Mouse (Mus musculus) layer of hippocampus, adult 9-11 months (tissue): ENCODE data around the gene Parp14.
"Not testable (repeated sequence)": the region's sequence is repeated elsewhere in the genome, so short reads cannot be mapped to it uniquely, and the experiment has no call there.

Source experiments
- DNase-seq: peaks from one replicate; pipeline ENCODE4 v3.0.0; 2022

Parp14 gene

DNA sequence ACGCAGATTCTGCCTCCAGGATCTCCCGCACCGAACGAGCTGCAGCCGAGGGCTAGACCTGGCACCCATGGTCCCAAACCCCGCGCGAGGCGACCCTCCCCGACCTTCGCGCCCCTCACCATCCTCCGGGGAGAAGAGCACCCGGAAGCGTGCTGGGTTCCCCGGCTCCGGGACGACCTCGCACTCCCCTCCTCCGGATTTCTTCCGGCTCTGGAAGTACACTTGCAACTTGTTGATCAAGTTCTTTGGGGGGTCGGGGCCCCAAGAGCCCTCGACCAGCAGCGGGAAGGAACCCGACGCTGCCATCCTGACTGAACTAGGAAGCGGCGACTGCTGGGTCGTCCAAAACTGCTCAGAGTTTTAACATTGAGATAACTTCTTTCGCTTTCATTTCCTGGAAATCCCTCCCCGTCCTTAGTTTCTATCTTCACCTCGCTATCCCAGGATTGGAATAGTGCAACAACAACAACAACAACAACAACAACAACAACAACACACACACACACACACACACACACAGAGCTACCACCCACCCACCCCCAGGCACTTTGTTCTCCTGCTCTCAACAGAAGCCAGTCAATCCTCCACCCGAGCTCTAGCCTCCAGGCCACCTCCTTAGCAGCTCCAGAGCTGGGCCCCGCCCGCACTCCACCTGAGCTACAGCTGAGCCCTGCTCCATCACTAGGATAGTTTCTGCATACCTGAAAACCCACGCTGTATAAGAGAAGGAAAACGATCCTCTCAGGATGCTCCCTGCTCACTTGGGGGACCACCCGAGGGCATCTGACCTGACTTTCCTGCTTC is at the start of gene Parp14:
Gene Parp14 (minus strand): TSS at position 497 of the 804 bp plus-strand sequence.
- DNase-seq: peak; percentile 2

DNA sequence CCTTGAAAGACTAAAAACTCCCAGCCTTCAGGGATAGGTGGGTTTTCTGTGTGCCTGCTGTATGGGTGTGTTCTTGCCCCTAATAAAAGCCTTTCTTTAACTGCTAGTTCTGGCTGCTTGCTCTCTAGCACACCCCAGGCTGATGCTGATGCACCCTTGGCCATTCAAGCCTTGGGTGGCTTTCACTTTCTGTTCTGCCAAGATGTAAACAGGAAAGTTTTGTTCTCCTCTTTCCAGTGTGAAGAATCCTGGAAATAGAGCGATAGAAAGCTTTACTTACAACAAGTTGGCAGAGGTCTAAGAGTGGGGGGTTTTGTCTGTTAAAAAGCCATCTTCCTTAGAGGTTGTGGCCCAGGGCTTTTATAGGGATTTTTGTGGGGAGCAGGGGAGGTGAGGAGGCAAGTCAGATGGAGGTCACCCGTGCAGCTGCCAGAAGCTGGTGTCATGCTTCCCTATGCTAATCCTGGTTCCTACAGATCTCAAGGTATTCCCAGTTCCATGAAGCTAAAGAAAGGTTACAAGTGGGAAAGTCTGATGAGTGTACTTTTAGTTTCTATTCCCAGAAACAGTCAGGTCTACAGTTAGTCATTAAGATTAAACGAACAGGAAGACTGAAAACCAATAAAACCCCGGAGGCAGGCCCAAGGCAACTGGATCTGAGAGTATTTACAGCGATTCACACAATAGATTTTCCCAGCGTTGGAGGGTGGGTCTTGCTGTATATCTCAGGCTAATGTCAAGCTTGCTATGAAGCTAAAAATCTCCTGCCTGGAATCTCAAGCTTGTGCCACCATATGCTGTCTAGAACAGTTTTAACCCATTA is 47.6 kb upstream of the Parp14 start:
- DNase-seq: no peak

DNA sequence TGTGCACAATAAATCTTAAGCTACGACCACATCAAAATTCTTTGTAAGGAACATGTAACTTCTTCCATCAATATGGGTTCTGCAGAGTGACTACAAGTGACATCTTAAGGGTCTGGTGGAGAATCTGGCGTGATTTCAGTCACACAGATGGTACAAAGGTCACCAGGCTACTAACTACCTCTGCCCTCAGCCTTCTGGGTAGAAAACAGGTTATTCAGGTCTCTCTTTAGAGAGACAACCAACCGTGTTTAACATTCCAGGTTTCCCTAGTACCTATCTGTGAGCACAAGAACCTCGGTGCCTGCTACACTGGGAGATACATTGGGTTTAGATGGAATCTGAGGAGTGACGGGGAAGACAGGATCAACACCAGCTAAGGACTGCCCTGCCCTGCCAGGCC is 43.0 kb upstream of the Parp14 start:
- DNase-seq: no peak

DNA sequence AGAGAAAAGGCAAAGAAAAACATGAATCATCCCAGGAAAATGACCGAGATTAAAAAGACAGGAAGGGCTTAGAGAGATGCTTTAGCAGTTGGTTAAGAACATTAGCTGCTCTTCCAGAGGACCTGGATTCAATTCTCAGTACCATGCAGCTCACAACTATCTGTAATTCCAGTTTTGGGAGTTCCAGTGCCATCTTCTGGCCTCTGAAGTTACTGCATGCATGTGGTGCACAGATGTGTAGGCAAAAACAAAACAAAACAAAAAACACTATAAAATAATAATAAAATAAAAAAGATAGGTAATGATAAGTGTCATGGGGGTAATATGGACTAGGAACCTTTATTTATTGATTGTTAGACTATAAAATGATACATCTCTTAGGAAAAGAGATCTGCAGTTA is 42.2 kb upstream of the Parp14 start:
- no peak for DNase-seq

DNA sequence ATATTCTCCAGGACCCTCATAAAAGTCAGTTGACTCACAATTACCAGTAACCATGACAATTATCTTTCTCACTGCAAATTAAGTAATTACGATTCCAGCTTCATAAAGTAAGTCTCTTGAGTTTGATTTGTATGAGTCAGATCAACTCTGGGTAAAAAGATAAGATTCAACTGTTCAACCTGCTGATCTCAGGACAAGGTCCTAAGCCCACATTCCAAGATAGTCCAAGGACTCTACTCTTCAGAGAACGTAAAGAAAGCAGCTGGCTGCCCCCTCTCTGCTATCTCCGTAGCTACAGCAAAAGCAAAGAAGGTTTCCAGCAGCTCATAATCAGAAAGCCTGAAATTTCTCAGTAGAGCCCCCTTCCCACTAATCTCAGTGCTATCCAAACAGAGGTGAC is 40.1 kb upstream of the Parp14 start:
- no peak for DNase-seq

DNA sequence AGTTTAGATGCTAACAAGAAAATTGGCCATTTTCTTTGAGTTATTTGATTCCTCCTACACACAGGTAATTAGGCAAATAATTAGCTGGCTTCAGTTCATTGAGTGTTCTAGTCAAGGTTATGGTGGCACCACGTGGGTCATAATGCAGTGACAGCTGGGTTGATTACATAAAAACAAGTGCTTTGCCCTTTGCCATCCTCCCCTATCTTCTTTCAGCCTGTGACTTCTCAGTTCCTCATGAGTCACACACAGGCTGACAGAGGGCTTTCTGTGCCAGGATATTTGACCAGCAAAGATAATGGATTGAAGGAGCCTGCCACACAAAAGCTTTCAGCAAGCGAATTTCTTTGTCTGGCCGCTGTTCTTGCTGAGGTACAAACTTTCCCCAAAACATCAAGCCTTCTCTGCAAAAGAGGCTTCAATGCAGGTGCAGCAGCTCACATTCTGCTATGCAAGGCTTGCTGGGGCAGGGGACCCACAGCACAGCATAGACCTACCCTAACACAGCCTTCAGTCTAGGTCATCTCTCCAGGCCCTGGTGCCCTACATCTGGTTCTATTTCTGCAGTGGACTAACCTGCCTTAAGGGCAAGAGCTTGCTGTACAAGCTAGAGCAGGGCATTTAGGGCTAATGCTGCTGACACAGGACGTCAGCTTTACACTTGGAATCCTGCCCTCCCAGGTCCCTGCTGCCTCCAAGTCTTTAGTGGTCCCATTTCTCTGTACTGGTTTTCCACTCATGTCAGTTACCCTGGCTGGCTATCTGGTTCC is 36.3 kb upstream of the Parp14 start:
- DNase-seq: no peak

DNA sequence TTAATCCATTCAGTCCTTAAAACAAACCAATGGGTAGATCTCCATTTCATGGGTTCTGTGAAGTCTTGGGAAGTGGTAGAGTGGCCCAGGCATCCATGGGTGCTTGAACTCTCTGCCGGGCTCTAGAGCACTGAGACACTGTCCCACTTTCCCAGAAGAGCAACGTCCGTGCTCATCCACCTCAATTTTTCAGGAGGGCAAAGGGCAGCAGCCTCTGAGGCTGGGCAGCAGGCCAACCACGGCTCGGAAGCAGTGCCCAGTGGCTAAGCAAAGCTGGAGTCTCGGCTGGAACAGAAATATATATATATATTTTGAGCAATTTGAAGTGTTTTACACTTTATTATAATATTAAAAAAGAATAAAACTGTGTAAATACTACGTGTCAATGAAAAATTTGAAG is 35.5 kb upstream of the Parp14 start:
- no peak for DNase-seq

DNA sequence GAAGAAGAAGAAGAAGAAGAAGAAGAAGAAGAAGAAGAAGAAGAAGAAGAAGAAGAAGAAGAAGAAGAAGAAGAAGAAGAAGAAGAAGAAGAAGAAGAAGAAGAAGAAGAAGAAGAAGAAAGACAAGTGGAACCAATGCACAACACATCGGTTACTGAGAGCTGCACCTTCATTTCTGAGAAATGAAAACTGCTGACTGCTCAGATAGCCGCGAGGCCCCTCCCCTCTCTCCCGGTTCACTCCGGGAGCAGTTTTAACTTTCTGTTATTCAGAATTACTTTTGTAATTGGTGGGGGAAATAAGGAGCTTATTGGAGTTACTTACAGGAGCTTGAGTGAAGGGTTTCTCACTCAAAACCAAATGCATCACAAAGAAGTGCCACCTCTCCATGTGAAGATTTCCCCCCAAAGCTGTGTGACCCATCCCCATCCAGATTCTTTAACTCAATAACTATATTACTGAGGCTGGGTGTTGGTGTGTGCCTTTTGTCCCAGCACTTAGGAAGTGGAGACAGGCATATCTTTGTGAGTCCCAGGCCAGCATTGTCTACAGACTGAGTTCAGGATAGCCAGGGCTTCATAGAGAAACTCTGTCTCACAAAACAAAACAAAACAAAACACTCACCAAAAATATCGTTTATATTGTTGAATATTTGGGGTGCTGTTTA is 34.6 kb upstream of the Parp14 start:
- no peak for DNase-seq

- DNase-seq: no peak
Measured at GRCm38 (mm10) chr16:35905355-35905754, 34.0 kb upstream of the Parp14 start.

GRCm38 (mm10) chr16:35904121-35904736 is 32.9 kb upstream of the Parp14 start:
- no peak for DNase-seq

- DNase-seq: no peak
Measured at GRCm38 (mm10) chr16:35903014-35903640, 31.8 kb upstream of the Parp14 start.

DNA sequence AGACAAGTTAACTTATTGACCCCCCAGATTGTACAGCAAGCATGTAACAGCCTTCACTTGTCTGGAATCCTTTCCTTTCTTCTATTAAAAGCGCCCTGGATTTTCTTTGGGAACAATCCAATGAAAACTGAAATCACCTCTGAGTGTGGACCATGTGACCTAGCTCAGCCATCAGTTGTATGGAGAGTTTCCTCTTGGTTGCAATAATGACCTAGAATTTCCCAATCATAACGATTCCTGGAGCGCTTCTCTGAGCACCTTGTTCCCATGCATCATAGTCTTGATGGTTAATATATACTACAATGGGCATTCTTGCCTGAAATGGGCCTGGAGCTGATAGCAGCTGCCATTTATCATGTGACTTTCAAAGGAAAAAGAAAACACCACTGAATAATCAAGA is 29.2 kb upstream of the Parp14 start:
- no peak for DNase-seq

GRCm38 (mm10) chr16:35894997-35895396 is 23.7 kb upstream of the Parp14 start:
- no peak for DNase-seq

DNA sequence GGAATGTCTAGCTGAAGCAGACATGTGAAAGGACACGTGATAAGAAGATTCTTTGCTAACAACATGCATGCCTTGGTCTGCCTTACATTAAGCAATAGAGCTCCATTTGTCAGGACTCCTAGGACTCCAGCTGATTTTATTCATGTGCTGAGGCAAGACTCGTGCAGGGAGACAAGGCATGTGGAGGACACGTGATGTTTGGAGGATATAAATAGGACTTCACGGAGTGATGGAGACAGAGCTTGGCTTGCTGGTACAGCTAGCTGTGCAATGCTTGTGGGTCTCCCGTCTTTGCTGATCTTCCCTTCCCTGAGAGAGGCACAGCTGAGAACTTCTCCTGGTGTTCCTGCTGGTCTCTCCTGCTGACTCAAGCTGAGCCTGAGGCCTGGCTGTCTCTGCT is 20.3 kb upstream of the Parp14 start:
- DNase-seq: not testable (repeated sequence)

GRCm38 (mm10) chr16:35890645-35891044 is 19.3 kb upstream of the Parp14 start:
- DNase-seq: no peak

GRCm38 (mm10) chr16:35888910-35889309 is 17.6 kb upstream of the Parp14 start:
- no peak for DNase-seq

DNA sequence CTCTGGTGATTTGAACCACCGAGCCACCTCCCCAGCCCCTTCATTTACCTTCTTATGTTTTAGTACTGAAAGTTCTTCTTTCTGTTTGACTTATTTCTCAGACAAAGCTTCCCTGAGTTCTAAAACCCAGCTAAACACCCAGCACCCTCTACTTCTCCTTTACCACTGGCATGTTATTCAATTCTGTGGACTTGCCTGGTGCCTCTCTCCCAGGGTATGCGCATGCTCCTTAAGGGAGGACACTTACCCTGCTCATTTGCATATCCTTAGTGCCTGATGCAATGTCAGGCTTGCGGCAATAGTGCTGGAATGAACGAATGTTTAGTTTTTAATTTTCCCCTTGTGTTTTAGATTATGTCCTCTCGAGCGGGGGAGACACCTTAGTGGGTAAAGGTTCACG is 16.8 kb upstream of the Parp14 start:
- DNase-seq: no peak

DNA sequence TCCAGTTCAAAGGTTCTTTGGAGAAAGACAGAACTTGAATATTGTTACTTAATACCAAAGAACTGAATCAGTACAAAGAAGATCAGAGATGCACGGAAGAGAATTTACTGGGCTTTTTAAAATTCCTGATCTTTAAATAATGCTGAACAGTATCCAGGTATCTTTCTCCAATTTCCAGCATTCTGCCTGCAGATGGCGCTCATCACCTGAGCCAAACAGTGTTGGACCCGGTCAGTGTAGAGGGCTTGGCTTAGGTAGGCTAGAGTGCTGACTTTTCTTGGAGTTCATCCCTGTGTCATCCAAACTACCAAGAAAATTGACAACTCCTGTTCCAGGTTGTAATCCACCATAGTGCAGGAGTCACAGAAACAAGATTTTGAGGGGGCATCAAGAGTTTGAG is 3.1 kb upstream of the Parp14 start:
- no peak for DNase-seq

- no peak for DNase-seq
Measured at GRCm38 (mm10) chr16:35872410-35873006, 1.2 kb upstream of the Parp14 start.

- no peak for DNase-seq
Measured at GRCm38 (mm10) chr16:35871898-35872297, 554 bp upstream of the Parp14 start.

DNA sequence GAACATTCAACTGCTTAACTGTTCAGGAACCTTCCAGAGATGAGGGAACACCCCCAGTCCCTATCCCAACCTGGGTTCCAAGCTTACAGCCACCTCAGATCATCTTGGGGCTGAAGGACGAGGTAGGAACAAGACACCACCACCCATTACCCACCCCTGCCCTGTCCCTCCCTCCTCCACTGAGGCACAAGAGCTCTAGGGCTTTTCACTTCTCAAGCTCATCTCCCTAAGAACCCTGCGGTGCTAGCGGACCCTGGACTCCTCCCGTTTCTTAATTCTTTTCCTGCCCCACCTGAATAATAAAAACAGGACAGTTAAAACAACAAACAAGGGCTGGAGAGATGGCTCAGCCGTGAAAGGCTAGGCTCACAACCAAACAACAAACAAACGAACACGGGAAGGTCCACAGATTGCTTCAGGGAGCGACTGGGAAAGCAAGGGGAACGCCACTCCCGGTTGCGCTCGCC is 730 bp downstream of the Parp14 start:
- no peak for DNase-seq
